In the genomic region with DNA sequence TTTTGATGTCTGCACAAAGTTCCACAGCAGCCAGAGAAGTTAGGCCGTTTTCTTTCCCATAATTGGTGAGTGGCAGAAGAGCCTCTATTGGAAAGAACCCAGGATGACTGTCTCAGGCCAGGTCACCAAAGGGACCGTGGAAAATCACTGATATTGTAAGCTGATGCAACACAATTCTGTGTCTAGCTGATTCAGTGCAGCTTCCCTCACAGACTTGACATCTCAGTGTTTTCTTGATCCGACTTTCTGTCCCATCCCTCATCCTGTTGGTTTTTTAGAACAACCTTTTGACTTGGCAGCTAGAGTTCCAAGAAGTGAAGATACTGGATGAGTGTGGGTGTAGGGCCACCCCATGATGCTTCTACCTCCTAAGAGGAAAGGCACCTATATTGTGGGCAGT, we compare ENCODE assay signal across 21 mouse cellular contexts.
A peak's percentile ranks its signal among the peaks of the same experiment; 100 is the strongest.
DNase-seq lines count a peak whose midpoint lies in the region; TF ChIP-seq lines count a peak whose summit lies in the region.
"Had no signal": no experiment of that assay in that cellular context is flagged by ENCODE, and none has a peak within 500 bp of the region (broad histone marks: within the 10 kb centered on the region; RNA-seq: fewer than 3 reads in every experiment).

No protein-coding gene starts in this region.

- H3K4me1 ChIP-seq in kidney, adult 2 months (ENCODE audit: control insufficient read depth, insufficient read depth, low read length): no peaks in the 10 kb centered on the region; the same call in 1 of the 2 replicates
- H3K4me1 ChIP-seq: embryonic facial prominence, embryonic 13.5 days; embryonic facial prominence, embryonic 15.5 days; forebrain, embryonic 10.5 days; forebrain, embryonic 12.5 days had no signal

- TF ChIP-seq CTCF in kidney, adult 2 months (conservative IDR thresholded peaks at IDR 0.05; ENCODE audit: insufficient read depth, insufficient read length, low read depth, low read length): no peak

- H3K27me3 ChIP-seq in kidney, adult 2 months (replicated peaks; ENCODE audit: control insufficient read depth, insufficient read depth, low read length): no peaks in the 10 kb centered on the region
- H3K27me3 ChIP-seq: embryonic facial prominence, embryonic 13.5 days; embryonic facial prominence, embryonic 15.5 days; forebrain, embryonic 12.5 days had no signal

- peak overlapping the region; percentile 31; the same call in 1 of the 2 replicates for H3K27ac ChIP-seq in kidney, adult 2 months (ENCODE audit: insufficient read depth, low read depth, low read length)
- H3K27ac ChIP-seq: embryonic facial prominence, embryonic 13.5 days; embryonic facial prominence, embryonic 15.5 days; forebrain, embryonic 10.5 days; forebrain, embryonic 12.5 days had no signal

- WGBS in kidney, adult 2 months: 66% methylated on average over 3 of the region's 3 CpGs

- H3K36me3 ChIP-seq in kidney, adult 2 months (ENCODE audit: control insufficient read depth, insufficient read depth, low read length): no peaks in the 10 kb centered on the region
- H3K36me3 ChIP-seq: embryonic facial prominence, embryonic 13.5 days; embryonic facial prominence, embryonic 15.5 days; forebrain, embryonic 10.5 days; forebrain, embryonic 12.5 days had no signal

- TF ChIP-seq POLR2A in kidney, adult 2 months (IDR thresholded peaks at IDR 0.05; ENCODE audit: low read depth, low read length): no peak

- DNase-seq in adrenal gland, adult (ENCODE audit: inconsistent age in 2 of 2, low spot score in 1 of 2): peak; percentile 36 to 71
- DNase-seq in adrenal gland, adult 8-10 months: no peak
- DNase-seq in heart, adult 11 months: peak; percentile 82
- no peak for DNase-seq in heart, adult 8-10 months (ENCODE audit: low spot score)
- DNase-seq in kidney, adult 2 months: peak; percentile 23
- no peak for DNase-seq in kidney, postnatal 36 days
- DNase-seq in 3T3-L1 (ENCODE audit: low read depth, low spot score): peak; percentile 43
- DNase-seq: adrenal gland, postnatal 10 days; adrenal gland, postnatal 25 days; cerebellum, adult 11 months; cerebellum, adult 18-20 months; cerebellum, adult 8-10 months; cerebellum, adult 9-11 months; cerebellum, postnatal 14 days; cerebellum, postnatal 36 days; embryo, embryonic 11 days had no signal

- H3K4me3 ChIP-seq in kidney, adult 2 months (ENCODE audit: insufficient read depth, low read depth, low read length): no peak overlapping the region
- H3K4me3 ChIP-seq: embryonic facial prominence, embryonic 13.5 days; embryonic facial prominence, embryonic 15.5 days; erythroblast, embryonic 14.5 days; forebrain, embryonic 10.5 days; forebrain, embryonic 12.5 days had no signal

Comparison
In these comparisons a context has a peak if more than half of its experiments do, and no peak if none do; other contexts are left out.
1. DNase-seq: peak in adrenal gland, adult (2 of 2), heart, adult 11 months (single experiment), kidney, adult 2 months (single experiment) and 3T3-L1 (single experiment); none in adrenal gland, adult 8-10 months (single experiment), heart, adult 8-10 months (single experiment) and kidney, postnatal 36 days (0 of 2).